Mouse (Mus musculus) stomach, embryonic 14.5 days (tissue): ENCODE data around the gene Fsip1. TPM values are rescaled to one million over a fixed set of nuclear protein-coding genes. Genes with fewer than 3 reads are reported as not detected.

Experiments
- ATAC-seq: fragments of 200-750 bp; cut with Nextera tagmentation; 2 replicates; pipeline ENCODE4 v1.8.0; 2017; ENCODE audit warnings: low read depth, moderate TSS enrichment; ENCODE audit not compliant: insufficient number of reproducible peaks, insufficient read depth, low FRiP score
- H3K27ac ChIP-seq: fragments of 300-500 bp; sonication (generic); 2 replicates; pipeline ENCODE4 v1.5.1; 2014; ENCODE audit warnings: mild to moderate bottlenecking, low read length, moderate library complexity, mixed read lengths
- H3K27me3 ChIP-seq: fragments of 300-500 bp; sonication (generic); 2 replicates; pipeline ENCODE4 v1.6.1; 2014; ENCODE audit warnings: low read length, control low read depth, mixed read lengths; ENCODE audit not compliant: control insufficient read depth, insufficient read depth
- H3K36me3 ChIP-seq: fragments of 300-500 bp; sonication (generic); 2 replicates; pipeline ENCODE4 v1.6.1; 2014; ENCODE audit warnings: mild to moderate bottlenecking, control low read depth, low read length, moderate library complexity, mixed read lengths; ENCODE audit not compliant: control insufficient read depth, insufficient read depth
- H3K4me1 ChIP-seq: fragments of 300-500 bp; sonication (generic); 2 replicates; pipeline ENCODE4 v1.6.1; 2014; ENCODE audit warnings: low read length, control low read depth, mixed read lengths; ENCODE audit not compliant: control insufficient read depth, insufficient read depth
- H3K4me2 ChIP-seq: fragments of 300-500 bp; sonication (generic); replicated peaks from 2 replicates; pipeline ENCODE4 v1.6.1; 2014; ENCODE audit warnings: low read depth, low read length, control low read depth
- H3K4me3 ChIP-seq: fragments of 300-500 bp; sonication (generic); 2 replicates; pipeline ENCODE4 v1.5.1; 2014; ENCODE audit warnings: low read depth, low read length, control low read depth
- H3K9ac ChIP-seq: fragments of 300-500 bp; sonication (generic); replicated peaks from 2 replicates; pipeline ENCODE4 v1.6.1; 2014; ENCODE audit warnings: low read depth, mild to moderate bottlenecking, control low read depth, low read length, moderate library complexity, mixed read lengths
- H3K9me3 ChIP-seq: fragments of 300-500 bp; sonication (generic); 2 replicates; pipeline ENCODE4 v1.6.1; 2016; ENCODE audit warnings: low read depth, low read length, control low read depth; ENCODE audit not compliant: control insufficient read depth
- WGBS: fragments of 180-500 bp; shearing (Covaris S2); extraction: QIAGEN DNeasy Blood & Tissue Kit; methylation state at CpG from one replicate; pipeline ENCODE4 v1.1.7; 2014; 5-methylcytosine and 5-hydroxymethylcytosine counted together
- polyA plus RNA-seq: library from polyadenylated mRNA; unstranded; fragments of >200 nt; fragmentation: Nextera tagmentation; extraction: Ambion mirVana; gene quantifications from 2 replicates; pipeline ENCODE4 v1.2.1, GENCODE M21; 2014

Fsip1 gene
- polyA plus RNA-seq, 1 experiment from 2014 or later = 0.43 TPM

DNA sequence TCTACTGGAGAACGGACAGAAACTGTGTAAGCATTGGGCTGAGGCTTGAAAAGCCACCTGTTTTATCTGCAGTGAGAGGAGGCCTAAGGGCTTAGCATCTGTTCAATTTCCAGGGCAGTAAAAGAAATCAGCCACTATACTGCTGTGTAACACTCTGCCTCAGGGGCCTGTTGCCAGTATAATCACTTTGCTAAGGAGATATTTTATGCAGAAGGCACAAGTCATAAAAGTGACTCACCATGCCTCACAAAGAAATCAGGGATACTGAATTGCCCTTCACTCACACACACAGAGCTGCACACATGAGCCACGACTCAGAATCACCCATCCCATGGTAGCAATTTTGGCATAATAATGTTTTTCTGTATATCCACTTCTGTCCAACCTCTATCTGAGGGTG is 140.6 kb downstream of the Fsip1 start:
- Histone ChIP-seq H3K27ac (no peak overlapping the region), H3K27me3 (no peaks in the 10 kb centered on the region), H3K9me3 (no peaks in the 10 kb centered on the region), H3K4me1 (0 out of 2 replicates have a peak, but pooled peaks cover 2% of the 10 kb centered on the region), H3K36me3 (peaks cover 59% of the 10 kb centered on the region), H3K9ac (no peak overlapping the region), H3K4me2 (no peak overlapping the region), H3K4me3 (no peak overlapping the region)
- no peak for ATAC-seq
- WGBS = 67% methylated on average over 2 of the region's 2 CpGs

DNA sequence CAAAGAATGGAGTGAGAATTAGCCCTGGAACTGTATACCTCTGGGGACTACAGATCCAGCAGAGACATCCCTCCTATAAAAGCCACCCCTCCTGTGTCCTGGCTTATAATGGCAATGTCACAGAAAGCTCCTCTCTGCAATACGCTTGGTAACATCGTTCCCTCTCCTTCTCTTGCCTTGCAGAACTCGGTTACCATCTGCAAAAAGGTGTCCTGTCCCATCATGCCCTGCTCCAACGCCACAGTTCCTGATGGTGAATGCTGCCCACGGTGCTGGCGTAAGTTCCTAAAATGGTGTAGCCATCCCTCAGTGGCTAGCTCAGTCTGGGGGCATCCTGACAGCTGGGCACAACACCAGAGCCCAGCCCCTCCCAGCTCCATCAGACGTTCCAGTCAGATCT is 141.1 kb downstream of the Fsip1 start:
- Histone ChIP-seq H3K9me3 (no peaks in the 10 kb centered on the region), H3K9ac (no peak overlapping the region), H3K4me3 (no peak overlapping the region), H3K4me1 (0 out of 2 replicates have a peak, but pooled peaks cover 2% of the 10 kb centered on the region), H3K4me2 (peak overlapping the region; percentile 87; the same call in 1 of the 2 replicates), H3K27me3 (no peaks in the 10 kb centered on the region), H3K27ac (no peak overlapping the region), H3K36me3 (peaks cover 55% of the 10 kb centered on the region)
- ATAC-seq = no peak
- WGBS = 83% methylated on average over 7 of the region's 7 CpGs

DNA sequence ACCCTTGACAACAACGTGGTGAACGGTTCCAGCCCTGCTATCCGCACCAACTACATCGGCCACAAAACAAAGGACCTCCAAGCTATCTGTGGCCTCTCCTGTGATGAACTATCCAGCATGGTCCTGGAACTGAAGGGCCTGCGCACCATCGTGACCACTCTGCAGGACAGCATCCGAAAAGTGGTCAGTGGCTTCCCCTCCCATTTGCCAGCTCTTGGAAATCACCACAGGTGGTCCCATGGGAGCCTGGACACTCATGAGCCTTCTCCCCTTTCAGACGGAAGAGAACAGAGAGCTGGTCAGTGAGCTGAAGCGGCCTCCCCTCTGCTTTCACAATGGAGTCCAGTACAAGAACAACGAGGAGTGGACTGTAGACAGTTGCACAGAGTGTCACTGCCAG is 142.1 kb downstream of the Fsip1 start:
- H3K4me3 ChIP-seq = peak overlapping the region; percentile 66
- H3K4me2 ChIP-seq = peak overlapping the region; percentile 87
- WGBS = 79% methylated on average over 10 of the region's 10 CpGs
- no peaks in the 10 kb centered on the region for H3K27me3 ChIP-seq
- peaks cover 46% of the 10 kb centered on the region for H3K36me3 ChIP-seq
- H3K9ac ChIP-seq = no peak overlapping the region
- no peaks in the 10 kb centered on the region for H3K9me3 ChIP-seq
- ATAC-seq = no peak
- no peak overlapping the region for H3K27ac ChIP-seq
- H3K4me1 ChIP-seq = 0 out of 2 replicates have a peak, but pooled peaks cover 2% of the 10 kb centered on the region

DNA sequence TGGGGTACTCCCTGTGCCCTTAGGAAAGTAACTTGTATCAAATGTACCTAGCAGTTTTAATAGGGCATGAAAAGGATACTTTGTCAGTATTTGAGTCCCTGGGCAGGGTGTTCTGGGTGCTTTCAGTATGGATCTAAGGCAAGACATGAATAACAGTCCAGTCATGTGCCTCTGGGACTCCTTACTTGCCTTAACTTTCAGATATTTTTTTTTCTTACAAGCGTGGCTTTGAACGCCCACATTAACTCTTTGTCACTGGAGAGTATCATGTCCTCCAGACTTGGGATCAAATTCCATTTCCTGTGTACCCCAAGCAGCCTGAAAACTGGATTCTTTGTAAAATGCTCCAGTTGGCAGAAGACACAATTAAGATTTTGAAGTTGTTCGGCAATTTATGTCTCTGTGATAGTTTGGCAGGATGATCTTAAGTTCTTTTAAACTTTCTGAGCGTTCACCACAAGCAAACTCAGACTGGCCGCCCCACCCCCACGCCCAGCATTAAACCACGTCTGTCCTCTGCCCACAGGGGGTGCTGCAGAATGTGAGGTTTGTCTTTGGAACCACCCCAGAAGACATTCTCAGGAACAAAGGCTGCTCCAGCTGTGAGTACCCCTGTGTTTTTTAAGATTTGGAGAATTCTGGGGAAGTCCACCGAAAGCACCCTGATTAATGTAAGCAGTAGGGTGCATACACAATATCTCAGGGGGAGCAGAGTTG is 142.8 kb downstream of the Fsip1 start:
- Histone ChIP-seq H3K4me2 (peak overlapping the region; percentile 87), H3K9me3 (no peaks in the 10 kb centered on the region), H3K4me3 (peak overlapping the region; percentile 66), H3K9ac (peak overlapping the region; percentile 61; the same call in 1 of the 2 replicates), H3K4me1 (0 out of 2 replicates have a peak, but pooled peaks cover 2% of the 10 kb centered on the region), H3K27me3 (no peaks in the 10 kb centered on the region), H3K36me3 (peaks cover 39% of the 10 kb centered on the region), H3K27ac (no peak overlapping the region)
- no peak for ATAC-seq
- 36% methylated on average over 8 of the region's 8 CpGs for WGBS

DNA sequence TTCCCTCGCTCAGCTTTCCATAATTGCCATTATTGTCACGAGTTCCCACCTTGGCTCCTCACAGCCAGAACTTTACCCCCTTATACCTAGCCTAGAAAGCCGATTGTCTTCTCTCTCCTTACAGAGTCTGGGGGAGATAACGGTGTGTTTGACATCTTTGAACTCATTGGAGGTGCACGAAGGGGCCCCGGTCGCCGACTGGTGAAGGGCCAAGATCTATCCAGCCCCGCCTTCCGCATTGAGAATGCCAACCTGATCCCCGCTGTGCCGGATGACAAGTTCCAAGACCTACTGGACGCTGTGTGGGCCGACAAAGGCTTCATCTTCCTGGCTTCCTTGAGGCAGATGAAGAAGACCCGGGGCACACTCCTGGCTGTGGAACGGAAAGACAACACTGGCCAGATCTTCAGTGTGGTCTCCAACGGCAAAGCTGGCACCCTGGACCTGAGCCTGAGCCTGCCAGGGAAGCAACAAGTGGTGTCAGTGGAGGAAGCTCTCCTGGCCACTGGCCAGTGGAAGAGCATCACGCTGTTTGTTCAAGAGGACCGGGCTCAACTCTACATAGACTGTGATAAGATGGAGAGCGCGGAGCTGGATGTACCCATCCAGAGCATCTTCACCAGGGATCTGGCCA is 143.8 kb downstream of the Fsip1 start:
- peak overlapping the region; percentile 87 for H3K4me2 ChIP-seq
- no peaks in the 10 kb centered on the region for H3K27me3 ChIP-seq
- H3K9ac ChIP-seq = peak overlapping the region; percentile 61
- no peak for ATAC-seq
- H3K9me3 ChIP-seq = no peaks in the 10 kb centered on the region
- H3K36me3 ChIP-seq = peaks cover 29% of the 10 kb centered on the region
- 0 out of 2 replicates have a peak, but pooled peaks cover 2% of the 10 kb centered on the region for H3K4me1 ChIP-seq
- peak overlapping the region; percentile 66 for H3K4me3 ChIP-seq
- 46% methylated on average over 21 of the region's 21 CpGs for WGBS
- no peak overlapping the region for H3K27ac ChIP-seq

DNA sequence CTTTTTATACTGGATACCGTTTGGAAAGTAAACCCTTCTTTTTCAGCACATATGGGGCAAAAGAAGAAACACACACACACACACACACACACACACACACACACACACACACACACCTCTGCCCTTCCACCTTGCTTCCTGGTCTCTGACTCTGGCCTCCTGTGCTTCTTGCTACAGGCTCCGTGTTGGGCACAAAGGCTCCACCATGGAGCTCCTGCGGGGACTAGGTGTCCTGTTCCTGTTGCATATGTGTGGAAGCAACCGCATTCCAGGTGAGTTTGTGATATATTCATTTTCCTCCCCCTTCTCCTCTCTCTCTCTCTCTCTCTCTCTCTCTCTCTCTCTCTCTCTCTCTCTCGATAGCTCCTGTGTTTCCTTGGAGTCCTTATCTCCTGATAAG is 144.3 kb downstream of the Fsip1 start:
- 10% methylated on average over 5 of the region's 5 CpGs for WGBS
- H3K27me3 ChIP-seq = no peaks in the 10 kb centered on the region
- no peak for ATAC-seq
- no peaks in the 10 kb centered on the region for H3K9me3 ChIP-seq
- 0 out of 2 replicates have a peak, but pooled peaks cover 2% of the 10 kb centered on the region for H3K4me1 ChIP-seq
- H3K9ac ChIP-seq = peak overlapping the region; percentile 61
- peak overlapping the region; percentile 87 for H3K4me2 ChIP-seq
- peak overlapping the region; percentile 66 for H3K4me3 ChIP-seq
- no peak overlapping the region; the same call in 1 of the 2 replicates for H3K27ac ChIP-seq
- peaks cover 24% of the 10 kb centered on the region for H3K36me3 ChIP-seq

DNA sequence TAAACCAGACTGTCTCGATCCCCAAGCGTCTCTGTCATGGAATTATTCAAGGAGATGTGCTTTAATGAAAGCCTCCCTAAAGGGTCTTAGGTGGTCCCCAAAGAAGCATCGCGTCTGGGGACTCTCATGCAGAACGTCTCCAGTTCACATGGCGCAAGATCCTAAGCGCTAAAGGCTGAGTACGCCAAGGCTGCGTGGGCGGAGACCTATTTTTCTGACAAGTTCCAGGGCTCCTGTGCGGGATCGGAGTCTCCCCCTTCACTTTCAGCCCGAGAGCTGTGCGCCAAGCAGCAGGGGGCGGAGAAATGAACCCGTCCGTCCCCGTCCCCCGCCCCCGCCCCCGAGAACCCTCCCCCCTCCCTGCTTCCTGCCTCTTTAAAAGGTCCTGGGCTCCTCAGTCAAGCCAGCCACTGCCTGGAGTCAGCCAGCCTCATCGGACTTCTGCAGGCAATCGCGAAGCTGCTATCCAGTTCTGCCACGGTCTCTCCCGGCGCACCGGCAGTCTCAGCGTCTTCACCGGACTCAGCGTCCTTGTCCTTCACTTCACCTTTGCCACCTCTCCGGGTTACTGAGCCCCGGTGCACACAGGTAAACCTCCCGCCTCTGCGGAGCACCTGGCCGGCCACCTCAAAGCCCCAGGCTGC is 145.2 kb downstream of the Fsip1 start, which contains the start of gene Thbs1:
Thbs1 (plus strand) TSS at position 389 of the 644 bp plus-strand sequence.
- peak within 1 kb of the TSS; percentile 61 for H3K9ac ChIP-seq
- peaks cover 21% of the 10 kb centered on the region for H3K36me3 ChIP-seq
- peak; percentile 89 for ATAC-seq
- H3K9me3 ChIP-seq = no peaks in the 10 kb centered on the region
- no peaks in the 10 kb centered on the region for H3K27me3 ChIP-seq
- peak within 1 kb of the TSS; percentile 66 for H3K4me3 ChIP-seq
- H3K27ac ChIP-seq = peak within 1 kb of the TSS; percentile 82
- WGBS = 0% methylated on average over 35 of the region's 36 CpGs
- H3K4me2 ChIP-seq = peak within 1 kb of the TSS; percentile 87
- 0 out of 2 replicates have a peak, but pooled peaks cover 2% of the 10 kb centered on the region for H3K4me1 ChIP-seq

DNA sequence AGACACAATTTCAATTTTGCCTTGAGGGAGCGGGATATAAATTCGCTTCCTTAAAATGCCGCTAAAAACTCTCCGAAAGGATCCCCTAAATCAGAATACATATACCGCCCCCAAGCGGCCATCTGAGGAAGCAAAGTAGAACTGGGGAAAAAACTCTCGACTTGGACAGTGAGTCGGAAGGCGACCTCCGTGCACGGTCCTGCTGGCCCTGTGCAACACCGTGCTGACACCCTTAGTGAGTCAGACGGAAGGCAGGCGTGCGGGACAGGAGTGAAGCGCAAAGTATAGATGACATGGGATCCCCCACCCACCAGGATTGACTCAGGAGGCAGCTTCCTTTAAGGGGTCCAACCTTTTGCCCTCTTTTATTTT is 145.7 kb downstream of the Fsip1 start:
- H3K4me3 ChIP-seq = peak overlapping the region; percentile 66
- ATAC-seq = peak; percentile 57; the same call in 1 of the 2 replicates
- H3K36me3 ChIP-seq = peaks cover 17% of the 10 kb centered on the region; the same call in 1 of the 2 replicates
- H3K27ac ChIP-seq = peak overlapping the region; percentile 82
- WGBS = under 1% methylated on average over 16 of the region's 16 CpGs
- H3K9ac ChIP-seq = peak overlapping the region; percentile 49
- no peaks in the 10 kb centered on the region for H3K9me3 ChIP-seq
- H3K4me2 ChIP-seq = peak overlapping the region; percentile 87
- 0 out of 2 replicates have a peak, but pooled peaks cover 2% of the 10 kb centered on the region for H3K4me1 ChIP-seq
- no peaks in the 10 kb centered on the region for H3K27me3 ChIP-seq
